Mouse (Mus musculus): Measurements from ENCODE around the gene Ttyh1. TPM values are rescaled to one million over a fixed set of nuclear protein-coding genes. Genes with fewer than 3 reads are reported as not detected.
"Not testable (repeated sequence)": the region's sequence is repeated elsewhere in the genome, so short reads cannot be mapped to it uniquely, and the experiment has no call there.

Ttyh1 gene
- polyA plus RNA-seq, 1 experiment from 2014 or later, result 7.1 TPM

- 73% methylated on average over 20 of the region's 20 CpGs for WGBS
- H3K4me1 ChIP-seq (replicated peaks), result peaks cover 36% of the 10 kb centered on the region
- no peaks in the 10 kb centered on the region for H3K27me3 ChIP-seq (replicated peaks)
- peaks cover 52% of the 10 kb centered on the region for H3K36me3 ChIP-seq
- no peak overlapping the region for H3K27ac ChIP-seq
- no peak overlapping the region for H3K4me2 ChIP-seq (replicated peaks)
- H3K9me3 ChIP-seq, result no peaks in the 10 kb centered on the region
- H3K9ac ChIP-seq, result no peak overlapping the region
- no peak overlapping the region for H3K4me3 ChIP-seq (replicated peaks)
- 0 out of 2 replicates have a peak, but pooled peaks have one; percentile 2 for ATAC-seq
Measured at GRCm38 (mm10) chr7:4147371-4147770, 28.2 kb downstream of the Ttyh1 start.

- peak overlapping the region; percentile 86; the same call in 1 of the 2 replicates for H3K4me2 ChIP-seq (replicated peaks)
- H3K27ac ChIP-seq, result peak overlapping the region; percentile 98; the same call in 1 of the 2 replicates
- H3K9me3 ChIP-seq, result no peaks in the 10 kb centered on the region
- WGBS, result 74% methylated on average over 4 of the region's 4 CpGs
- ATAC-seq, result no peak
- H3K27me3 ChIP-seq (replicated peaks), result no peaks in the 10 kb centered on the region
- peaks cover 36% of the 10 kb centered on the region for H3K4me1 ChIP-seq (replicated peaks)
- peaks cover 47% of the 10 kb centered on the region for H3K36me3 ChIP-seq
- no peak overlapping the region for H3K9ac ChIP-seq
- H3K4me3 ChIP-seq (replicated peaks), result no peak overlapping the region
Measured at GRCm38 (mm10) chr7:4147836-4148235, 28.6 kb downstream of the Ttyh1 start.

- peak; percentile 1 for ATAC-seq
- Histone ChIP-seq H3K9me3 (no peaks in the 10 kb centered on the region), H3K27ac (peak overlapping the region; percentile 98), H3K9ac (peak overlapping the region; percentile 76), H3K4me3 (replicated peaks) (peak overlapping the region; percentile 65), H3K4me2 (replicated peaks) (peak overlapping the region; percentile 86), H3K27me3 (replicated peaks) (no peaks in the 10 kb centered on the region), H3K36me3 (peaks cover 40% of the 10 kb centered on the region), H3K4me1 (replicated peaks) (peaks cover 36% of the 10 kb centered on the region)
- 29% methylated on average over 18 of the region's 18 CpGs for WGBS
Measured at GRCm38 (mm10) chr7:4148341-4149208, 29.4 kb downstream of the Ttyh1 start.

- Histone ChIP-seq H3K27ac (peak overlapping the region; percentile 98), H3K27me3 (replicated peaks) (no peaks in the 10 kb centered on the region), H3K4me2 (replicated peaks) (peak overlapping the region; percentile 86), H3K4me1 (replicated peaks) (peaks cover 36% of the 10 kb centered on the region), H3K36me3 (peaks cover 31% of the 10 kb centered on the region), H3K9ac (peak overlapping the region; percentile 76), H3K9me3 (no peaks in the 10 kb centered on the region), H3K4me3 (replicated peaks) (peak overlapping the region; percentile 65)
- ATAC-seq, result peak; percentile 69
- WGBS, result under 1% methylated on average over 64 of the region's 64 CpGs
Measured at GRCm38 (mm10) chr7:4149209-4150054, 30.2 kb downstream of the Ttyh1 start.

GRCm38 (mm10) chr7:4150059-4150541 lies 30.9 kb downstream of the Ttyh1 start, which contains the start of gene Leng9:
Gene Leng9 (minus strand): TSS chr7:4150374.
- WGBS, result 2% methylated on average over 14 of the region's 14 CpGs
- Histone ChIP-seq H3K4me1 (replicated peaks) (peaks cover 36% of the 10 kb centered on the region), H3K9me3 (no peaks in the 10 kb centered on the region), H3K27me3 (replicated peaks) (no peaks in the 10 kb centered on the region), H3K36me3 (peaks cover 24% of the 10 kb centered on the region), H3K9ac (peak within 1 kb of the TSS; percentile 76), H3K4me2 (replicated peaks) (peak within 1 kb of the TSS; percentile 86), H3K27ac (peak within 1 kb of the TSS; percentile 98), H3K4me3 (replicated peaks) (peak within 1 kb of the TSS; percentile 65)
- ATAC-seq, result peak; percentile 67

- no peaks in the 10 kb centered on the region for H3K27me3 ChIP-seq (replicated peaks)
- H3K9ac ChIP-seq, result no peak overlapping the region
- H3K4me2 ChIP-seq (replicated peaks), result peak overlapping the region; percentile 86
- peak; percentile 80 for ATAC-seq
- peaks cover 18% of the 10 kb centered on the region for H3K36me3 ChIP-seq
- peak overlapping the region; percentile 65 for H3K4me3 ChIP-seq (replicated peaks)
- peaks cover 36% of the 10 kb centered on the region for H3K4me1 ChIP-seq (replicated peaks)
- H3K27ac ChIP-seq, result peak overlapping the region; percentile 98
- H3K9me3 ChIP-seq, result no peaks in the 10 kb centered on the region
- 20% methylated on average over 14 of the region's 14 CpGs for WGBS
Measured at GRCm38 (mm10) chr7:4150811-4151221, 31.6 kb downstream of the Ttyh1 start.

GRCm38 (mm10) chr7:4151241-4151640 lies 32.0 kb downstream of the Ttyh1 start:
- Histone ChIP-seq H3K27me3 (replicated peaks) (no peaks in the 10 kb centered on the region), H3K36me3 (peaks cover 14% of the 10 kb centered on the region; the same call in 1 of the 2 replicates), H3K4me3 (replicated peaks) (peak overlapping the region; percentile 10; the same call in 1 of the 2 replicates), H3K4me1 (replicated peaks) (peaks cover 36% of the 10 kb centered on the region), H3K9ac (no peak overlapping the region), H3K4me2 (replicated peaks) (peak overlapping the region; percentile 86), H3K27ac (peak overlapping the region; percentile 42), H3K9me3 (no peaks in the 10 kb centered on the region)
- WGBS, result 26% methylated on average over 22 of the region's 22 CpGs
- peak; percentile 1; the same call in 1 of the 2 replicates for ATAC-seq

GRCm38 (mm10) chr7:4154356-4154755 lies 35.1 kb downstream of the Ttyh1 start:
- 77% methylated on average over 5 of the region's 5 CpGs for WGBS
- Histone ChIP-seq H3K4me3 (replicated peaks) (no peak overlapping the region), H3K4me1 (replicated peaks) (peaks cover 17% of the 10 kb centered on the region), H3K27ac (no peak overlapping the region), H3K36me3 (0 out of 2 replicates have a peak, but pooled peaks cover 3% of the 10 kb centered on the region), H3K9me3 (no peaks in the 10 kb centered on the region), H3K27me3 (replicated peaks) (no peaks in the 10 kb centered on the region), H3K9ac (no peak overlapping the region), H3K4me2 (replicated peaks) (no peak overlapping the region)
- ATAC-seq, result no peak

- H3K4me1 ChIP-seq (replicated peaks), result peaks cover 15% of the 10 kb centered on the region
- 0 out of 2 replicates have a peak, but pooled peaks cover 3% of the 10 kb centered on the region for H3K36me3 ChIP-seq
- H3K9ac ChIP-seq, result no peak overlapping the region
- no peak overlapping the region for H3K4me3 ChIP-seq (replicated peaks)
- WGBS, result 57% methylated on average over 4 of the region's 4 CpGs
- H3K4me2 ChIP-seq (replicated peaks), result no peak overlapping the region
- H3K9me3 ChIP-seq, result no peaks in the 10 kb centered on the region
- no peak for ATAC-seq
- no peaks in the 10 kb centered on the region for H3K27me3 ChIP-seq (replicated peaks)
- no peak overlapping the region for H3K27ac ChIP-seq
Measured at GRCm38 (mm10) chr7:4154976-4155375, 35.8 kb downstream of the Ttyh1 start.

- 95% methylated on average over 4 of the region's 4 CpGs for WGBS
- H3K4me3 ChIP-seq (replicated peaks); H3K4me2 ChIP-seq (replicated peaks); H3K9ac ChIP-seq; H3K27ac ChIP-seq; H3K36me3 ChIP-seq; H3K4me1 ChIP-seq (replicated peaks); H3K27me3 ChIP-seq (replicated peaks); H3K9me3 ChIP-seq; ATAC-seq: not testable (repeated sequence)
Measured at GRCm38 (mm10) chr7:4161596-4161995, 42.4 kb downstream of the Ttyh1 start.

- H3K36me3 ChIP-seq, result no peaks in the 10 kb centered on the region
- H3K9ac ChIP-seq, result peak overlapping the region; percentile 54
- H3K27me3 ChIP-seq (replicated peaks), result no peaks in the 10 kb centered on the region
- peaks cover 10% of the 10 kb centered on the region; the same call in 1 of the 2 replicates for H3K4me1 ChIP-seq (replicated peaks)
- H3K4me2 ChIP-seq (replicated peaks), result peak overlapping the region; percentile 76
- H3K4me3 ChIP-seq (replicated peaks), result peak overlapping the region; percentile 55
- no peaks in the 10 kb centered on the region for H3K9me3 ChIP-seq
- ATAC-seq, result peak; percentile 64
- H3K27ac ChIP-seq, result peak overlapping the region; percentile 83
- WGBS, result under 1% methylated on average over 11 of the region's 11 CpGs
Measured at GRCm38 (mm10) chr7:4163571-4164072, 44.4 kb downstream of the Ttyh1 start.

All from intestine, embryonic 15.5 days (tissue).